ENCODE assay signal across 11 mouse cellular contexts in genomic region chr7:68667790-68668732, GRCm38 (mm10).
A peak's percentile ranks its signal among the peaks of the same experiment; 100 is the strongest.
DNase-seq lines count a peak whose midpoint lies in the region; ATAC-seq lines count a peak whose summit lies in the region.
"Had no signal": no experiment of that assay in that cellular context is flagged by ENCODE, and none has a peak within 500 bp of the region (broad histone marks: within the 10 kb centered on the region; RNA-seq: fewer than 3 reads in every experiment).

No protein-coding gene starts in this region.

- peak; percentile 15 for DNase-seq in layer of hippocampus, adult 11-12 months (ENCODE audit: low spot score)
- no peak for DNase-seq in layer of hippocampus, postnatal 25 days (ENCODE audit: extremely low spot score in 1 of 2, low spot score in 1 of 2)
- no peak for DNase-seq in layer of hippocampus, adult 9-10 months (ENCODE audit: low spot score)
- DNase-seq in adrenal gland, postnatal 36 days = no peak
- DNase-seq: adrenal gland, postnatal 25 days; cerebellum, adult 18-20 months had no signal

- ATAC-seq in CD4-positive, CD25-positive, alpha-beta regulatory T cell, adult 4 months = peak; percentile 68
- peak; percentile 88 for ATAC-seq in common myeloid progenitor, adult 5-6 weeks (replicated peaks; ENCODE audit: low read depth, poor library complexity, severe bottlenecking)
- ATAC-seq in megakaryocyte progenitor cell, adult 5-6 weeks (replicated peaks; ENCODE audit: poor library complexity) = peak; percentile 91
- ATAC-seq: hindbrain, postnatal 0 days; midbrain, embryonic 16.5 days had no signal
